Mouse (Mus musculus) heart, postnatal 0 days (tissue): ENCODE measurements around the gene Lcat. TPM values are rescaled to one million over a fixed set of nuclear protein-coding genes. Genes with fewer than 3 reads are reported as not detected.

Experiments used
- ATAC-seq: fragments of 200-750 bp; cut with Nextera tagmentation; 2 replicates; pipeline ENCODE4 v1.8.0; 2017; ENCODE audit warnings: low read depth, moderate number of reproducible peaks, moderate library complexity; ENCODE audit not compliant: insufficient read depth
- DNase-seq: peaks from one replicate; pipeline ENCODE4 v3.0.0-alpha.2; 2016; ENCODE audit warnings: low spot score
- H3K27ac ChIP-seq: fragments of 300-500 bp; sonication (generic); 2 replicates; pipeline ENCODE4 v1.5.1; 2014; ENCODE audit warnings: low read depth, mild to moderate bottlenecking
- H3K27me3 ChIP-seq: fragments of 300-500 bp; sonication (generic); 2 replicates; pipeline ENCODE4 v1.6.1; 2014; ENCODE audit warnings: low read length, mixed read lengths; ENCODE audit not compliant: control insufficient read depth, insufficient read depth
- H3K36me3 ChIP-seq: fragments of 300-500 bp; sonication (generic); replicated peaks from 2 replicates; pipeline ENCODE4 v1.6.1; 2014; ENCODE audit warnings: low read length, mixed read lengths; ENCODE audit not compliant: control insufficient read depth, insufficient read depth
- H3K4me1 ChIP-seq: fragments of 300-500 bp; sonication (generic); 2 replicates; pipeline ENCODE4 v1.6.1; 2014; ENCODE audit warnings: antibody characterized with exemption; ENCODE audit not compliant: control insufficient read depth, insufficient read depth
- H3K4me2 ChIP-seq: fragments of 300-500 bp; sonication (generic); 2 replicates; pipeline ENCODE4 v1.6.1; 2014; ENCODE audit warnings: low read depth, mild to moderate bottlenecking, low read length, moderate library complexity
- H3K4me3 ChIP-seq: fragments of 300-500 bp; sonication (generic); 2 replicates; pipeline ENCODE4 v1.5.1; 2014; ENCODE audit warnings: low read depth, low read length
- H3K9ac ChIP-seq: fragments of 300-500 bp; sonication (generic); replicated peaks from 2 replicates; pipeline ENCODE4 v1.6.1; 2014; ENCODE audit warnings: low read depth, low read length, mixed read lengths
- H3K9me3 ChIP-seq: fragments of 300-500 bp; sonication (generic); replicated peaks from 2 replicates; pipeline ENCODE4 v1.6.1; 2016; ENCODE audit warnings: low read length; ENCODE audit not compliant: control insufficient read depth
- CTCF ChIP-seq: IDR thresholded peaks from 2 replicates; pipeline ENCODE4 v1.5.1; 2016; ENCODE audit warnings: antibody characterized with exemption, control low read depth, low read depth
- EP300 ChIP-seq: IDR thresholded peaks from 2 replicates; pipeline ENCODE4 v1.6.1; 2016; ENCODE audit warnings: antibody characterized with exemption, low read depth
- WGBS: fragments of 180-500 bp; shearing (Covaris S2); extraction: QIAGEN DNeasy Blood & Tissue Kit; methylation state at CpG from one replicate; pipeline ENCODE4 v1.1.7; 2014; 5-methylcytosine and 5-hydroxymethylcytosine counted together
- polyA plus RNA-seq: library from polyadenylated mRNA; unstranded; fragments of >200 nt; fragmentation: Nextera tagmentation; extraction: Ambion mirVana; gene quantifications from 2 replicates; pipeline ENCODE4 v1.2.1, GENCODE M21; 2015
- total RNA-seq: library from RNA; depleted of rRNA; stranded (reverse); fragments of >200 nt; gene quantifications from 2 replicates; pipeline ENCODE4 v1.2.3, GENCODE M21; 2014; ENCODE audit warnings: low replicate concordance

Gene Lcat
- total and polyA plus RNA-seq, 2 experiments from 2014 or later = 0.51 TPM; not detected in 1

- no peak overlapping the region for H3K27ac ChIP-seq
- ATAC-seq = no peak
- H3K9me3 ChIP-seq = no peaks in the 10 kb centered on the region
- TF ChIP-seq CTCF (no peak), EP300 (no peak)
- no peak overlapping the region for H3K4me2 ChIP-seq
- peaks cover 53% of the 10 kb centered on the region for H3K36me3 ChIP-seq
- H3K4me3 ChIP-seq = no peak overlapping the region
- WGBS = 95% methylated on average over 5 of the region's 5 CpGs
- DNase-seq = no peak
- no peaks in the 10 kb centered on the region for H3K27me3 ChIP-seq
- 0 out of 2 replicates have a peak, but pooled peaks cover 6% of the 10 kb centered on the region for H3K4me1 ChIP-seq
- H3K9ac ChIP-seq = no peak overlapping the region
These were observed 640 bp downstream of the Lcat start for GRCm38 (mm10) chr8:105942542-105942941.

DNA sequence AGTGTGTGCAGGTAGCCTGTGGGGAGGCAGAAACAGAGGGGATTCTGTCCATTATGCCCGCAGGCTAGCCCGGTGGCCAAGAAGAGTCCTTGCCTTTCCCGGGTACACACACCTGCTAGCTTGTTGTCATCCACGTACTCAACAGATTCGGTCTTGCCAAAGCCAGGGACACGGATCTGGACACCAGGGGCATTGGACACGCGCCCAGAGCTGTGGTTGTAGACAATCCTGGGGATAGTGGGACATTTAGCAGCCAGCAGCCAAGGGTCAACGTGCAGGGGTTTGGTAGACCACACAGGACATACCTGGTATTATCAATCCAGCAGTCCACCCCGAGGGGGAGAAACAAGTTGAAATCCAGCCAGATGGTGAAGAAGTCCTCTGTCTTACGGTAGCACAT, 1.2 kb downstream of the Lcat start:
- no peak for TF ChIP-seq CTCF
- no peak for TF ChIP-seq EP300
- Histone ChIP-seq H3K4me1 (0 out of 2 replicates have a peak, but pooled peaks cover 6% of the 10 kb centered on the region), H3K4me3 (no peak overlapping the region), H3K9ac (no peak overlapping the region), H3K4me2 (no peak overlapping the region), H3K9me3 (no peaks in the 10 kb centered on the region), H3K27me3 (no peaks in the 10 kb centered on the region), H3K27ac (no peak overlapping the region), H3K36me3 (peaks cover 47% of the 10 kb centered on the region)
- WGBS = 82% methylated on average over 11 of the region's 11 CpGs
- no peak for DNase-seq
- ATAC-seq = no peak

GRCm38 (mm10) chr8:105938306-105938669, 4.9 kb downstream of the Lcat start, which contains the start of gene Psmb10:
TSS of gene Psmb10 (minus strand) at chr8:105938444.
- no peaks in the 10 kb centered on the region for H3K27me3 ChIP-seq
- H3K27ac ChIP-seq = peak within 1 kb of the TSS; percentile 95
- no peaks in the 10 kb centered on the region for H3K9me3 ChIP-seq
- H3K36me3 ChIP-seq = peaks cover 19% of the 10 kb centered on the region
- H3K4me2 ChIP-seq = peak within 1 kb of the TSS; percentile 97
- 12% methylated on average over 4 of the region's 4 CpGs for WGBS
- peak; percentile 50 for DNase-seq
- peaks cover 10% of the 10 kb centered on the region; the same call in 1 of the 2 replicates for H3K4me1 ChIP-seq
- H3K9ac ChIP-seq = peak within 1 kb of the TSS; percentile 81
- TF ChIP-seq EP300 (no peak), CTCF (no peak)
- ATAC-seq = 0 out of 2 replicates have a peak, but pooled peaks have one; percentile 25
- H3K4me3 ChIP-seq = peak within 1 kb of the TSS; percentile 82

GRCm38 (mm10) chr8:105937496-105938305, 5.5 kb downstream of the Lcat start:
- ATAC-seq = peak; percentile 37
- Histone ChIP-seq H3K4me2 (peak overlapping the region; percentile 97), H3K4me3 (peak overlapping the region; percentile 82), H3K9ac (peak overlapping the region; percentile 81), H3K27me3 (no peaks in the 10 kb centered on the region), H3K27ac (peak overlapping the region; percentile 95), H3K9me3 (no peaks in the 10 kb centered on the region), H3K36me3 (peaks cover 13% of the 10 kb centered on the region; the same call in 1 of the 2 replicates), H3K4me1 (peaks cover 10% of the 10 kb centered on the region; the same call in 1 of the 2 replicates)
- TF ChIP-seq CTCF (no peak), EP300 (no peak)
- peak; percentile 43 for DNase-seq
- under 1% methylated on average over 33 of the region's 33 CpGs for WGBS

- WGBS = 0% methylated on average over 27 of the region's 30 CpGs
- Histone ChIP-seq H3K4me1 (peaks cover 10% of the 10 kb centered on the region; the same call in 1 of the 2 replicates), H3K9ac (peak overlapping the region; percentile 81), H3K27me3 (no peaks in the 10 kb centered on the region), H3K36me3 (peaks cover 14% of the 10 kb centered on the region), H3K4me2 (peak overlapping the region; percentile 97), H3K27ac (peak overlapping the region; percentile 95), H3K9me3 (no peaks in the 10 kb centered on the region), H3K4me3 (peak overlapping the region; percentile 82)
- TF ChIP-seq EP300 = no peak
- no peak; the same call in 1 of the 2 replicates for TF ChIP-seq CTCF
- DNase-seq = peak; percentile 97
- ATAC-seq = peak; percentile 91
These were observed 6.2 kb downstream of the Lcat start for GRCm38 (mm10) chr8:105936866-105937475.
